Mouse (Mus musculus) CH12.LX (cell line): Measurements from ENCODE around the gene Hoxd1. TPM values are rescaled to one million over a fixed set of nuclear protein-coding genes. Genes with fewer than 3 reads are reported as not detected.

Experiments
- DNase-seq: peaks from one replicate; pipeline ENCODE4 v3.0.0-alpha.2; 2013; ENCODE audit errors: extremely low read depth
- H3K27ac ChIP-seq: 2 replicates; pipeline ENCODE4 v1.5.1; 2012; ENCODE audit warnings: low read depth, mild to moderate bottlenecking, control low read depth, moderate library complexity; ENCODE audit not compliant: insufficient read depth
- H3K27me3 ChIP-seq: replicated peaks from 2 replicates; pipeline ENCODE3; 2012; ENCODE audit warnings: inconsistent platforms
- H3K36me3 ChIP-seq, 2 experiments: replicated peaks in 1 of 2; 2 replicates each; pipeline versions ENCODE3 to v1.6.1; 2012; ENCODE audit warnings: inconsistent platforms in 1 of 2, low read length in 1 of 2, mild to moderate bottlenecking in 1 of 2, mixed read lengths in 1 of 2, moderate library complexity in 1 of 2; ENCODE audit not compliant: control insufficient read depth in 1 of 2, insufficient read depth in 1 of 2
- H3K4me1 ChIP-seq, 2 experiments: 2 replicates each; pipeline ENCODE4 v1.6.1; 2012; ENCODE audit warnings: inconsistent platforms in 1 of 2, moderate library complexity in 1 of 2; ENCODE audit not compliant: insufficient read depth in 2 of 2, control insufficient read depth in 1 of 2
- H3K4me2 ChIP-seq: 2 replicates; pipeline ENCODE4 v1.6.1; 2012; ENCODE audit warnings: low read depth, mild to moderate bottlenecking, control low read depth; ENCODE audit not compliant: poor library complexity, insufficient read depth, severe bottlenecking
- H3K4me3 ChIP-seq, 3 experiments: fragments of 150-350 bp in 1 of 3; sonication (generic) in 1 of 3; replicated peaks in 1 of 3; 2 replicates each; pipeline versions ENCODE3 to v1.5.1; 2011 to 2012; ENCODE audit warnings: low read depth in 2 of 3, low read length in 2 of 3, mild to moderate bottlenecking in 2 of 3, moderate library complexity in 2 of 3, control low read depth in 1 of 3, improper control_type of control experiment in 1 of 3, inconsistent platforms in 1 of 3, mixed read lengths in 1 of 3; ENCODE audit not compliant: poor library complexity in 1 of 3
- H3K79me2 ChIP-seq: replicated peaks from 2 replicates; pipeline ENCODE4 v1.6.1; 2012; ENCODE audit warnings: mild to moderate bottlenecking, moderate library complexity; ENCODE audit not compliant: control insufficient read depth, poor library complexity, insufficient read depth, severe bottlenecking; ENCODE audit errors: extremely low read depth
- H3K9ac ChIP-seq: 2 replicates; pipeline ENCODE4 v1.6.1; 2012; ENCODE audit warnings: low read depth, mild to moderate bottlenecking, control low read depth, moderate library complexity; ENCODE audit not compliant: insufficient read depth
- H3K9me3 ChIP-seq: replicated peaks from 2 replicates; pipeline ENCODE3; 2012; ENCODE audit warnings: low read length, inconsistent platforms, mixed read lengths
- CHD1 ChIP-seq: IDR thresholded peaks from 2 replicates; pipeline ENCODE4 v1.6.1; 2012; ENCODE audit warnings: low read depth, low read length, improper control_type of control experiment, inconsistent platforms
- CTCF ChIP-seq, 2 experiments: IDR thresholded peaks in 1 of 2; conservative IDR thresholded peaks in 1 of 2; 2 replicates each; pipeline ENCODE4 v1.5.1; 2011 to 2012; ENCODE audit warnings: low read depth in 2 of 2, low read length in 2 of 2, improper control_type of control experiment in 1 of 2, inconsistent platforms in 1 of 2, mild to moderate bottlenecking in 1 of 2, moderate library complexity in 1 of 2
- E2F4 ChIP-seq: IDR thresholded peaks from 2 replicates; pipeline ENCODE4 v1.6.1; 2011; ENCODE audit warnings: low read depth, low read length, improper control_type of control experiment; ENCODE audit not compliant: insufficient replicate concordance
- EP300 ChIP-seq: IDR thresholded peaks from 2 replicates; pipeline ENCODE4 v1.6.1; 2011; ENCODE audit warnings: low read length, improper control_type of control experiment
- ETS1 ChIP-seq: conservative IDR thresholded peaks from 2 replicates; pipeline ENCODE4 v1.6.1; 2012; ENCODE audit warnings: low read depth, mild to moderate bottlenecking, inconsistent platforms, low read length, improper control_type of control experiment, moderate library complexity
- GABPA ChIP-seq: IDR thresholded peaks from 2 replicates; pipeline ENCODE4 v1.6.1; 2012; ENCODE audit warnings: low read depth, low read length, improper control_type of control experiment, inconsistent platforms; ENCODE audit not compliant: insufficient replicate concordance
- HCFC1 ChIP-seq: IDR thresholded peaks from 2 replicates; pipeline ENCODE4 v1.6.1; 2012; ENCODE audit warnings: low read depth, mild to moderate bottlenecking, inconsistent platforms, low read length, improper control_type of control experiment
- IRF4 ChIP-seq: IDR thresholded peaks from 2 replicates; pipeline ENCODE4 v1.6.1; 2014; ENCODE audit warnings: low read depth, mild to moderate bottlenecking, inconsistent platforms, low read length, improper control_type of control experiment
- JUN ChIP-seq: IDR thresholded peaks from 2 replicates; pipeline ENCODE4 v1.6.1; 2011; ENCODE audit warnings: low read depth, mild to moderate bottlenecking, low read length, improper control_type of control experiment, moderate library complexity; ENCODE audit not compliant: insufficient read depth
- JUND ChIP-seq: conservative IDR thresholded peaks from 2 replicates; pipeline ENCODE4 v1.6.1; 2011; ENCODE audit warnings: low read depth, low read length, improper control_type of control experiment
- MAFK ChIP-seq: IDR thresholded peaks from 2 replicates; pipeline ENCODE4 v1.6.1; 2011; ENCODE audit warnings: low read length, improper control_type of control experiment; ENCODE audit not compliant: insufficient replicate concordance
- MAX ChIP-seq: IDR thresholded peaks from 2 replicates; pipeline ENCODE4 v1.6.1; 2011; ENCODE audit warnings: low read length, improper control_type of control experiment
- NELFE ChIP-seq: IDR thresholded peaks from 2 replicates; pipeline ENCODE4 v1.6.1; 2011; ENCODE audit warnings: low read depth, low read length, improper control_type of control experiment
- NRF1 ChIP-seq: IDR thresholded peaks from 2 replicates; pipeline ENCODE4 v1.6.1; 2014; ENCODE audit warnings: low read depth, mild to moderate bottlenecking, inconsistent platforms, low read length, improper control_type of control experiment, moderate library complexity
- POLR2A ChIP-seq: IDR thresholded peaks from 2 replicates; pipeline ENCODE4 v1.6.1; 2011; ENCODE audit warnings: low read depth, mild to moderate bottlenecking, improper control_type of control experiment, low read length
- RCOR1 ChIP-seq: conservative IDR thresholded peaks from 2 replicates; pipeline ENCODE4 v1.6.1; 2012; ENCODE audit warnings: low read depth, mild to moderate bottlenecking, inconsistent platforms, low read length, improper control_type of control experiment
- SIN3A ChIP-seq: IDR thresholded peaks from 2 replicates; pipeline ENCODE4 v1.6.1; 2012; ENCODE audit warnings: low read length, improper control_type of control experiment, inconsistent platforms
- TCF12 ChIP-seq: IDR thresholded peaks from 2 replicates; pipeline ENCODE4 v1.6.1; 2014; ENCODE audit warnings: low read depth, mild to moderate bottlenecking, inconsistent platforms, low read length, improper control_type of control experiment
- UBTF ChIP-seq: IDR thresholded peaks from 2 replicates; pipeline ENCODE4 v1.6.1; 2012; ENCODE audit warnings: low read depth, mild to moderate bottlenecking, inconsistent platforms, low read length, improper control_type of control experiment, moderate library complexity
- USF1 ChIP-seq: IDR thresholded peaks from 2 replicates; pipeline ENCODE4 v1.6.1; 2014; ENCODE audit warnings: low read depth, mild to moderate bottlenecking, inconsistent platforms, low read length, improper control_type of control experiment
- USF2 ChIP-seq: conservative IDR thresholded peaks from 2 replicates; pipeline ENCODE4 v1.6.1; 2011; ENCODE audit warnings: low read depth, low read length, improper control_type of control experiment
- ZKSCAN1 ChIP-seq: IDR thresholded peaks from 2 replicates; pipeline ENCODE4 v1.6.1; 2012; ENCODE audit warnings: low read depth, inconsistent platforms, low read length, improper control_type of control experiment, borderline replicate concordance
- ZNF384 ChIP-seq: IDR thresholded peaks from 2 replicates; pipeline ENCODE4 v1.6.1; 2012; ENCODE audit warnings: low read depth, low read length, improper control_type of control experiment, inconsistent platforms
- dilution Hi-C: fragments of 300-500 bp; cut with MboI; formaldehyde crosslinking; loops from 2 replicates; pipeline ENCODE4 v1.14.3; 2020; ENCODE audit warnings: low sequenced_read_pairs; ENCODE audit not compliant: extremely low pct_unique_long_range_greater_than_20kb, extremely low pct_ligation_motif_present
- in situ Hi-C: fragments of 300-500 bp; cut with MboI; formaldehyde crosslinking; loops from 3 replicates; pipeline ENCODE4 v1.14.3; 2019; ENCODE audit warnings: low sequenced_read_pairs, low pct_ligation_motif_present, low pct_unique_long_range_greater_than_20kb, mixed read lengths
- polyA plus RNA-seq: library from polyadenylated mRNA; unstranded; fragments of >175 nt; gene quantifications from 2 replicates; pipeline ENCODE4 v1.2.1, GENCODE M21; 2012; ENCODE audit warnings: low read depth; ENCODE audit not compliant: insufficient read length
- total RNA-seq, 2 experiments: library from RNA; depleted of rRNA; stranded (reverse); fragments of 300-350 nt in 1 of 2; fragments of >200 nt in 1 of 2; gene quantifications; 2 replicates each; pipeline ENCODE4 v1.2.3; 2012 to 2014

Hoxd1 gene
- total and polyA plus RNA-seq, 3 experiments: not detected

DNA sequence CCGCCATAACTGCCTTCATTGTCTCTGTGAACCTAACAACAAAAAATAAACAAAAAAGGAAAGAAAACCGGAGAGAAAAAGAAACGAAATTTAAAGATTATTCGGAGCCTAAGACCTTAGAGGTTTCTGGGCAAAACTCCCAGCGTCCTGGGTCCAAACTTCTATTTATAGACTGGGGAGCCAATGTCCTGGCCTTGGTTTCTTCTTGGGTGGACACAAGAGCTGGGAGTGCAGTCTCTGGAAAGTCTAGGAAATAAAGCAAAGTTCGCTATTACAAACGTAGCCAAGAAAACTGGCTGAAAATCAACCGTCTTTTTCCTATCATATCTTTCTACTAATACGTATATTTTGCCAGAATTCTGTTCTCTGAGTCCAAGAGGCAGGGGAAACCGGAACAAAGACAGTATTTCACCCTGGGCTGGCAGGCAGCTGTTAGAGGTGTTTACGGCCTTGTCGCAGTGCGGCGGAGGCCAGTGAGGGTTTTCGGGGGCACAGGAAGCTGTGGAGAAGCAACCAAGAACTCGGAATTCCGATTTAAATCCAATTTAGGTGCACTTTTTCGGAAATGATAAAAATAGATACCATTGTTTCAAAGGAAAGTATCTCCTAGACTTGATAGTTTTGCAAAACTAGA, 48.5 kb upstream of the Hoxd1 start:
- DNase-seq: no peak
- H3K9ac ChIP-seq: no peak overlapping the region
- no peaks in the 10 kb centered on the region for H3K79me2 ChIP-seq
- dilution Hi-C loops (no loop called here), in situ Hi-C loops (loop anchor here (25.0 kb wide), 1 partner anchor 873 kb away; no protein-coding TSS in a partner anchor)
- TF ChIP-seq E2F4 (no peak), MAX (no peak), ETS1 (no peak), TCF12 (no peak), MAFK (no peak), NRF1 (no peak), CTCF (conservative IDR thresholded peaks at IDR 0.05 in 1 of 2, IDR thresholded peaks at IDR 0.05 in 1 of 2; ENCODE audit: low read depth in 2 of 2, low read length in 2 of 2) (no peak), USF1 (no peak), JUN (no peak), EP300 (no peak), IRF4 (no peak), UBTF (no peak), JUND (no peak), POLR2A (no peak), SIN3A (no peak), RCOR1 (no peak)
- H3K4me1 ChIP-seq: peaks cover 6 to 12% of the 10 kb centered on the region in 2 experiments; a peak in 3 of 4 replicates
- H3K4me2 ChIP-seq: no peak overlapping the region
- no peak overlapping the region for H3K27ac ChIP-seq
- no peaks in the 10 kb centered on the region for H3K36me3 ChIP-seq
- peaks cover 4% of the 10 kb centered on the region for H3K9me3 ChIP-seq
- no peaks in the 10 kb centered on the region for H3K27me3 ChIP-seq
- no peak overlapping the region for H3K4me3 ChIP-seq

DNA sequence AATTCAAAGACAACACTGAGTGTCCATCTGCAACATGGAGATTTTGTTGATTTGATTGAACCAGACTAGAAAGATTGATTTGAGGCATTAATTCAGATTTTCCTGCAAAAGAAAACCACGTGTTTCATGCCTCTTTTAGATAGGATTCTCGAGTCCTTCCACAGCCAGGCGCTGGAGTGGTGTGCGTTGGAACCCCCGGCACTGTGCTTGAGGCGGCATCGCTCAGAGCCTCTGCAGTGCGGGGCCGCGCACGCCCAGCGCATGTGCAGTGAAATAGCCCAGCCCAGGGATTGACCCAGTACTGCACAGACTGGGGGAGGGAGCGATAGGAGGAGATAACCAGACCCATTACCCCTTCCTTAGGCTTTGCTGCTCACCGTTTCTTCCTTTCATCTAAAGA, 47.9 kb upstream of the Hoxd1 start:
- dilution Hi-C loops (no loop called here), in situ Hi-C loops (loop anchor here (5.0 to 25.0 kb wide), 2 partner anchors 247 to 872 kb away; no protein-coding TSS in a partner anchor)
- Histone ChIP-seq H3K4me2 (no peak overlapping the region), H3K36me3 (no peaks in the 10 kb centered on the region), H3K4me1 (peaks cover 8 to 14% of the 10 kb centered on the region in 2 experiments; a peak in 3 of 4 replicates), H3K9ac (no peak overlapping the region), H3K79me2 (no peaks in the 10 kb centered on the region), H3K27me3 (no peaks in the 10 kb centered on the region), H3K9me3 (peaks cover 4% of the 10 kb centered on the region), H3K27ac (no peak overlapping the region), H3K4me3 (no peak overlapping the region)
- no peak for DNase-seq
- TF ChIP-seq GABPA: no peak
- no peak for TF ChIP-seq CHD1
- TF ChIP-seq USF1: no peak
- TF ChIP-seq HCFC1: no peak
- no peak for TF ChIP-seq ZNF384
- no peak for TF ChIP-seq NELFE
- no peak for TF ChIP-seq USF2
- TF ChIP-seq JUND: no peak
- no peak for TF ChIP-seq ZKSCAN1
